Mouse (Mus musculus) left cerebral cortex, adult 8-10 months (tissue): ENCODE data around the gene Acoxl. TPM values are rescaled to one million over a fixed set of nuclear protein-coding genes. Genes with fewer than 3 reads are reported as not detected.
A peak's percentile ranks its signal among the peaks of the same experiment; 100 is the strongest.

Experiments used
- DNase-seq, 2 experiments: peaks; one replicate each; pipeline ENCODE4 v3.0.0; 2022; ENCODE audit warnings: low spot score in 2 of 2
- total RNA-seq, 4 experiments: library from RNA; stranded (reverse); gene quantifications; 2 replicates each; pipeline ENCODE4 v1.2.4; 2022

Gene Acoxl
- total RNA-seq, 4 experiments from 2014 or later: not detected

DNA sequence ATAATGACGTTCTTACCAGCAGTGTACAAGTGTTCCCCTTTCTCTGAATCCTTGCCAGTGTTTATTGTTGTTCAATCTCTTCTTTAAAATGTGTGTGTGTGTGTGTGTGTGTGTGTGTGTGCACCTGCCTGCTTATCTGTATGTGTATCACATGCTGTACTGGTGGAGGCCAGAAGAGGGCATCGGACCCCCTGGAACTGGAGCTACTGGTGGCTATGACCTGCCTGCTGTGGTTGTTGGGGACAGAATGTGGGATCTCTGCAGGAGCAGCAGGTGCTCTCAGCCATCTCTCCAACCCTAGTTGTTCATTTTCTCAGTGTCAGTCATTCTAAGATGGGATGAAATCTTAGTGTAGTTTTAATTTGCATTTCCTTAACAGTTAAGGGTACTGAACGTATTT lies 98.4 kb downstream of the Acoxl start:
- no peak for DNase-seq

DNA sequence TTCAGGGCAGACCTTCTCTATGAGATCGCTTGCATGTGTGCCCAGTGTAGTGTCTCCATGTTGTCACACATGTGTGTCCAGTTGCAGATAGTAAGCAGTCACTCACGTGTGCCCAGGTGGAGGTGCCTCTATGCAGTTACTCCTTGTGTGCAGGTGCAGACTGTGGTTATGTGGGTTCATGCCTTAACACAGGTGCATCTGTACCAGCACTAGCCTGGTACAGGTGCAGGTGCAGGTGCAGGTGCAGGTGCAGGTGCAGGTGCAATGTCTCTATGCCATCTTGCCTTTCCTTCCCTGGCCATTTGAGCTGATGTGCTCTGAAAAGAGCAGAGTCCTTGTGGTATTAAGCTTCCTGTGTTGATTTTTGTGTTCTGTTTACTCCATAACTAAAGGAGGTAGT lies 100.5 kb downstream of the Acoxl start:
- DNase-seq: no peak

DNA sequence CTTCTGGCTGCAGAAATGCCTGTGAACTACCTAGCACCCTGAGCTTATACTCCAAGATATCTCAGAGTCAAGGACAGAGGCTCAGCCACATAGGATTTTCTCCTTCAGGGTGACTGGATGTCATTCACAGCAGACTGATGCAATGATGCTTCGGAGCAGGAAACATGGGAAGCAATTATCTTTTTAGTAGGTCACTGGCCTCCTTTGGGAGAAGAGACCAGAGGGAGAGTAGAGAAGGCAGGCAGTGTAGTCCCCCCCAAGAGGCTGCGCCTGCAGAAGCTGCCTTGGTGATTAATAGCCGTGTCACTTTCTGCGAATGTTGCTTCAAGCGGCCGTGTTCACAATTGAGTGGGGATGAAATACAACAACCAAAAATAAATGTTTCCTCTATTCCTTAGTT lies 121.9 kb downstream of the Acoxl start:
- DNase-seq: peak in 1 of 2 experiments; percentile 11

DNA sequence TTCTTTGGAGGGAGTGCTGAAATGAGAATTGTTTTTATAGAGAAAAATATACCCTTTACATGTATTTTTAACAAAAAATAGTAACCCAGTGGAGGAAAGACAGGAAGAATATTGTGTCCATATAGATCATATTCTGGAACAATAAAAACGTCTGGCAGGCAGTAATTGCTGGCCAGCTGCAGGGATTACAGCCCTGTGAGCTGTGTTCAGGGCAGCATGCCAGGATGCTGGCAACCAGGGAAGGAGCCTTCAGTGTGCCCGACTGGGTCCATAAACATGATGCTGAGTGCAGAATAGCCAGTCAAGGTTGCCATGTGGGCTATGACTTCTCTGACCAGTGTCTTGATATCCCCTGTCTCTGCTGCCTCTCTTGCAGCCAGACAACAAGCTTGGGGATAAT lies 122.5 kb downstream of the Acoxl start:
- DNase-seq: peak; percentile 19 to 36

DNA sequence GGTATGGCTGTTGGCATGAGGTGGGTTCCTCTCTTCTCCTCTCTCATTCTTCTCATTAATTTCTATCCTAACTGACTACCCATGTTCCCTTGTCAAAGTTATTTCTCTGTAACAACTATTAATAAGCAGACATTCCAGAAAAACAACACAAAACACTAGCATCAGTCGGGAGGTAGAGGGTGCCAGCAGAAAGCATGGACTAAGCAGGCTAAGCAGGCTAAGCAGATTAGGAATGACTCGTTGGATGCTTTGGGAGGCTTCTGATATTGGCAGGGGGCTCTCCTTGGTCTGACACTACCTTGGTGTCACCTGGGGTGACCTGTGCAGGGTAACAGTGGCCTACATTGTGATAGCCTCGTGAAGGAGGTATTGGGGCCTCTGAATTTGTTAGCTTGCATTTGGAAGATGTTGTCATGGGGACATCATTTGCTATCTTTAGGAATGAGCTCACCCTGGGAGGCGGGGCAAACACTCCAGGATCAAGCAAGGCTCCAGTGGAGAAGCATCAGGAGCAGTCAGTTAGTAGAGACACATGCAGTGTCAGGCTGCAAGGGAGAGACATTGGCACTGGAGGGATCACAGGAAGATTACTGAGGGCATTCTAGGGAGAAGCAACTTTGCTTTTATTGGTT lies 123.2 kb downstream of the Acoxl start:
- peak in 1 of 2 experiments; percentile 68 for DNase-seq

DNA sequence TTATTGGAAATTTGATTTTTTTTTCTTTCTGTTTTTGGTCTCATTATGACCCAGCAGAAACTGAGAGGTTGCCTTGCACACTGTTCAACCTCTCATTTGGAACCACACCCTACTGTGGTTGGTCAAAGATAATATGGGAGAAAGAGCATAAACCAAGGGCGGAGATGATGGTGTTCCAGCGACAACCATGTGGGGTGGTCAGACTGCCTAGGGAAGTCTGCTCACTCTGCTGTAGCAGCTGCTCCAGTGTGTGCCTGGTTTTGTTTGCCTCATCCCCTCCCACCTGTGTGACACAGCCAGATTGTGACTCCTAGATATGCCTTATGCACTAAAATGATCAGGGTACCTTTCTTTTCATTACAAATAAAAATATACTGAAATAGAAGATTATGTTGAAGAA lies 130.3 kb downstream of the Acoxl start:
- DNase-seq: no peak

DNA sequence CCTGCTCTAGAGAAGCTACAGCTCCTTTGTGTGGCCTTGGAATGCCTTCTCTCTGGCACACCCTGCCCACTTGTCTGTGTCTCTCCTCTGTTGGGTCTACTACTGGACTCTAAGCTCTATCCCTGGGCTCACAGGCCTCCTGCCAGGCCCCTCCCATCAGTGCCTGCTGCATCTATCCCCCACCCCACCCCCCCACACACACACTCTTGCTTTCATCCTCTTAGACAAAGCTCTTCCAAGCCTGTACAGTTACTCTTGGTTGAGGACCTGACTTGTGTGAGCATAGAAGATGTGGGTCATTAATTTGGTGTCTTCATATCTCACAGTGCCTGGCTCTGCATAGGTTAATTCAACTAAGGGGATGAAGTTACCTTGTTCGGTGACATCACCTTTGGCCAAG lies 137.6 kb downstream of the Acoxl start:
- no peak for DNase-seq

DNA sequence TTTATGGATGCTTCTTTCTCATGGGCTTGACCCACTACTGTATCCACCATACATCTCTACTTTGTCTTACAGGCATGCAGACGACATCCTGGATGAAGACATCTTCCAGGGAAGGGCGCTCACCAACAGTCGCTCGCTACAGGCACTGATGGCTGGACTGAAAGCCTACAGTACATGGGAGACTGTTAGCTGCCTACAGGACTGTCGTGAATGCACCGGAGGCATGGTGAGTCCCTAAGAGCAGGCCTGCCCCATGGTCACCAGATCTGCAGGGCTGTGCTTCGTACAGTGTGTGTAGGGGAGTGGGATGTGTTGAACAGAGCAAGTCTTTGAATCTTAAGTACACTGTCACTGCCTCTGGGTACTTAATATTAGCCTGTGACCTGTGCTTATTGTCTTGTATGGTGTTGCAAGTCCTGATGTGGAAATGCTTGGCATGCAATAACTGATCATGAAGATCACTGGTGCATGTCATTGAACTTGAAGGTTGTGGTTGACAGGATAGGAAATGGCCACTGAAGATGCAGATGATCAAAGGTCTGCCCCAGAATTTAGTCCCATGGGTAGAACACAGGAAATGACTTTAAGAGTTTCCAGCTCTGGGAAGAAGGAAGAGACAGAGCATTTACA lies 140.0 kb downstream of the Acoxl start:
- no peak for DNase-seq

DNA sequence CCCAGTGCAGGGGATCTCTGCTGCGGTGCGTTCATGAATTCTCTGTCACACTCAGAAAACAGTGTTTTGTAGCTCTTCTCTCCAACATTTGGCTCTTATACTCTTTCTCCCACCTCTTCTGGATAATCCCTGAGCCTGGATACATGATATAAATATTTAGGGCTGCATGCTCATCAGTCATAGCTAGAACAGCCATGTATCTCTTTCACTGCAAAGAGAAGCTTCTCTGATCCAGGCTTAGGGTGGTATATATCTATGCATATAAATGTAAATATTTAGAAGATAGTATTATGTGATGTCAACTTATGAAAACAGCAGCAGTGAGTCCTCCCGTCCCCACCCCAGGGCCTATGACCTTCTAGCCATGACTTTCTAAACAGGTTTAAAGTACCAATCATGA lies 143.9 kb downstream of the Acoxl start:
- no peak for DNase-seq

DNA sequence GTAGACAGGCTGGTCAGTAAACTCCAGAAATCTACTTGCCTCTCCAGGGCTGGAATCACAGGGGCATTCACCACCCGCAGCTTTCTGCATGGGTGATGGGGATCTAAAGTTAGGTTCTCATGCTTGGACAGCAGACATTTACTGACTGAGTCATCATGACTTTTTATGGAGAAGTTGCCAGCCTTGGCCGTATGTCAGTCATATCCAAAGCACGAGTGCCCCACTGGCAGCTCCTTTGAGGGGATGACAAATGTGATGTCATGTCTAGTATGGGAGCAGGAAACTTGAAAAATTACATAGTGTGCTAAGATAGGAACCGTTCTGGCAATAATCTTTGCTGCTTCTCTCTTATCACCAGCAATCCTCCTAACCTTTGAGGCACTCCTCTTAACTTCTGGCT lies 144.6 kb downstream of the Acoxl start:
- DNase-seq: no peak

DNA sequence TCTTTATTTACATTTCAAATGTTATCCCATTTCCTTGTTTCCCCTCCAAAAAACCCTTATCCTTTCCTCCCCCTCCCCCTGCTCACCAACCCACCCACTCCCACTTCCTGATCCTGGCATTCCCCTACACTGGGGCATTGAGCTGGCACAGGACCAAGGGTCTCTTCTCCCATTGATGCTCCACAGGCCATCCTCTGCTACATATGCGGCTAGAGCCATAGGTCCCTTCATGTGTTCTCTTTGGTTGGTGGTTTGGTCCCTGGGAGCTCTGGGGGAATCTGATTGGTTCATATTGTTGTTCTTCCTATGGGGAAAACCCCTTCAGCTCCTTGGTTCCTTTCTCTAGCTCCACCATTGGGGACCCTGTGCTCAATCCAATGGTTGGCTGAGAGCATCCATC lies 145.3 kb downstream of the Acoxl start:
- no peak for DNase-seq

DNA sequence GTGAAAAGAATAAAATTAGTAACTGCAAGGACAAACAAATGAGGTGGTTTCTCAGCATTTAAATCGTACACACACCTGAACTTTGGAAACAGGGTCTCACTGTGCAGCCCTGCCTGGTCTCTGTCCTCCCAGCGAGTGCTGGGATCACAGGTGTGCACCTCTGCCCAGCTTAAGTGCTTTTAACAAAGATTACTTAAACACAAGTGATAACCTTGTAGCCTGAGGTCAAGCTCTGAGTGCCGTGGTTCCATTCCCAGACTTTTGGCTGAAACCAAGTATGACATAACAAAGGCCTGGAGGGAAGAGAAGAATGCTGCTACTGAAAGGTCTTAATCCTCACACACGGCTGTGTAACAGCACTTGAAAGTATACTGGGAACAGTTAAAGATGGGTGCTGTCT lies 149.0 kb downstream of the Acoxl start:
- DNase-seq: no peak

DNA sequence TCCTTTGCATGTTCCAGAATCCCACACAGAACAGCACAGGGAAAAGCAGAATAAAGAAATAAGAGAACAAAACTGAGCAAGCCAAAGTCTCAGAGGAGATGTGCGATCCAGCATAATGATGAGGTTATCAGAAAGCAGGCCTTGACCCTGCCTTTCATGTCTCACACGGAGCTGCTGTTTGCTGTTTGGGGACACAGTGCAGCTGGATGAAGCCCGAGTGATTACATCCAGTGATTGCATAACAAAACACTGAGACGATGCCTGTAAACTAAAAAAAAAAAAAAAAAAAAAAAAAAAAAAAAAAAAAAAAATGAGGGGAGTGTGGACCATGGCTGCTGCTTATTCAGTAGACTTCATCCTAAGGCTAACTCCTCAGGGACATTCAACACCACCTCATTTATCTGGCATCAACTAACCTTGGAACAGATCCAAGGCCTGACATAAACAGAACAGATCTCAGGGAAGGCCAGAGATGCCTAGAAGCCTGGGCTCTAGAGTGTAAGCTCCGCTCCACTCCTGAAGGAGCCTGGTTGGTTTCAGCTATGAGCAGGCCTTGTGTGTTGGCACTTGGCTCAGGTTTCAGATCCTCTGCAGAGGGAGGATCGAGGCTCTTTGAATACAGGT lies 152.3 kb downstream of the Acoxl start:
- DNase-seq: no peak

DNA sequence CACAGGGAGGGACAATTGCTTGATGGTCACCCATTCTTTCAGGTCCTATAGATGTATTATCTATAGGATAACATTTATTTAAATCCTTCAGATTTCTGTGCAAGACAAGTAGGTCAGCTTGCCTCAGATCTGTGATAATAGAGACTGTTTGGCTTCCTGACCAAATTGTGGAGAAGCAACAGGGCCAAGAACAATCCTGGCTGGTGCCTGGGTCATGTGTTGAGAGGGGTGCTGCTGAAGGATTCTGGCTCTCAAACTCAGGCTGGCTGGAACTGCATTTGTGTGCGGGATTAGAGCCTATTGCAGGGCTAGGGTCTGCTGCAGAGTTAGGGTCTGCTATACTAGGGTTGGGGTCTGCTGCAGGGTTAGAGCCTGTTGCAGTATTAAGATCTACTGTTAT lies 153.0 kb downstream of the Acoxl start:
- no peak for DNase-seq

DNA sequence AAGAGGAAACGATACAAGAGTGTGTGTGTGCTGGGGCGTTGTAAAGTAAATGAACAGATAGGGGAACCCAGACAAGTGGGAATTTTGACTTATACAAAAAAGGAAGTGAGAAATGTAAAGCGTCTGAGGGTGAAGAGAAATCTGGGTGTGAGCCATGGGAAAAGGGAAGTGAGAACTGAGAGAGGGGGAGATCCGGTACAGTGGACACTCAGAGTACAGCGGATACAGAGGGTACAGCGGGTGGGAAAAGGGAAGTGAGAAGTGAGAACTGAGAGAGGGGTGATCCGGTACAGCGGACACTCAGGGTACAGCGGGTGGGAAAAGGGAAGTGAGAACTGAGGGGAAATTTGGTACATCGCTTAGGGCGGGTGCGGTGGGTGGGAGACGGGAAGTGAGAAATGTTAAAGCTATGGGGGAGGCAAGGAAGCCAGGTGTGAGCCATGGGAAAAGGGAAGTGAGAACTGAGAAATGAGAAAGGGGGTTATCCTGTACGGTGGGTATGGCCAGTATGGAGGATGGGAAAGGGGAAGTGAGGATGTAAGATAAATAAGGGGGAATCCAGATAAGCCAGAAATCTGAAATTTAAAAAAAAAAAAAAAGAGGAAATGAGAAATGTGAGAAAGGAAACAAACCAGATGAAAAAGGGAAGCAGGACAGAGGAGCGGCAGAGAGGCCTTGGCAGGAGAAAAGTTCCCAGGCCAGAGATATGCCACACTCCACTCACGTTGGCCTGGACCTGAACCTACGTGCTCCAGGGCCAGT lies 170.2 kb downstream of the Acoxl start:
- no peak for DNase-seq

DNA sequence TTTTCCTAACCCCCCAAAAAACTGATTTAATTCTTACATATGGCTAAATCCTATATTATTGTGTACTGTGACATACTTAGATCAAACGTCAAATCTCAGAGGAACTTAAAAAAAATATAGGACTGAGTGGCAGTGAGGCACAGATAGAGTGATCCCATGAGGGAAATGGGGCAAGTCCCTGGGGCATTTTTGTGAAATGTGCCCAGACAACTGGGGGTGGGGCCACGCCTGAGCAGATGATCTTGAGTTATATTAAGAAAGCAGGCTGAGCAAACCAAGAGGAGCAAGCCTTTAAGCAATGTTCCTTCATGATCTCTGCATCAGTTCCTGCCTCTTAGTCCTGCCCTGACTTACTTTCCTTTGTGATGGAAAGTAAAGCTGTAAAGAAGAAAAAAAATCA lies 175.9 kb downstream of the Acoxl start:
- DNase-seq: no peak

DNA sequence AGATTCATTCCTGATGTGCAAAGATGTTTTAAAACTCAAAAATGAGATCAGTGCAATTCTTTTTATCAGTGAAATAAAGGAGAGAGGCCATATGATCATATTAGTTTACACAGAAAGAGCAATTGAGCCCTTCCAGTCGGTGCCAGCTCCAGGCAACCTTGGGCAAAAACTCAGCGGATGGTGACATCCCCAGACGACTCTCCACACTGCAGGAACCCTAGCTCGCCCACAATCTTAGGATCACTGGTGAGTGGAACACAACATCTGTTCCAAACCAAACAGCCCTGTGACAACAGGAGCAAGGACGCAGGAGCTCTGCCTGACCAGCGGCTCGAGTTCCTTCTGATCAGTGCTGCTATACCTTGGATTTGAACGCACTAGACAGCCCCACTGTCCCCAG lies 176.9 kb downstream of the Acoxl start:
- no peak for DNase-seq

DNA sequence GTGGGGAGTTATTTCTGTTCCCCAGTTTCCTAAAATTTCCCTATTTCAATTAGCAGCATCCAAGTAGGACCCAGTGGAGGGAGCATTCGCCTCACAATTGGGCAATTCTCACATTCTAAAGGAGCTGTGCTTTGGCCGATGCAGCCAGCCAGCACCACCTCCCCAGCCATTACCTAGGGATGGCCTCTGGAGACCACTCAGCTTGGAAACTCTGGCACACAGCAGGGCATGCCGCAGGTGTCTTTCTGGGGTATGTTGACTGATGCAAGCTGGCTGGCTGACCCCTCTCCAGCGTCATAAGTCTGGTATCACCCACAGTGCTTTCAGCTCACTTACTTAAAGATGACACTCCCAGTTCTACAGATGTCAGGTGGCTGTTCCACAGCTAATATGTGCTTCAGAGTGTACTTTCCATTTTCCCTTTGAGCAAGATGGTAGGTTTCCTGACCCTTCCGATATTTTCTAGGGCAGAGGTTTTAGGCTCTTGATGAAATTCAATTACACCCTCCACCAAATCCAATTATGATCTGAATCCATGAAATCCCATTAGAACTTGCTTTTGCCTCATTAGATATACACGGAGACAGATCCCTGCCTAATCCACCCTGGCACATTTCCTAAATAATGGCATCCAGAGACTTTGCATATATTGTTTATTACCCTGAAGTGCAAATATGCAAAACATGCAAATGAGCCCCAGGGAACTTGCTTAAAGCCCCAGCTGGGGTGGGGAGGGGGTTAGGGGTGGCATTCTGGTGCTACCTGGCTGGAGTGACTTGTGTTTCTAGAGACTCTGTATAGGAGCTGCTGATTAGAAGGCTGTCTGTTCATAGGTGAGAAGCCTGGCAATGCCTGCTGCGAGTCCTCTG lies 181.6 kb downstream of the Acoxl start:
- no peak for DNase-seq

DNA sequence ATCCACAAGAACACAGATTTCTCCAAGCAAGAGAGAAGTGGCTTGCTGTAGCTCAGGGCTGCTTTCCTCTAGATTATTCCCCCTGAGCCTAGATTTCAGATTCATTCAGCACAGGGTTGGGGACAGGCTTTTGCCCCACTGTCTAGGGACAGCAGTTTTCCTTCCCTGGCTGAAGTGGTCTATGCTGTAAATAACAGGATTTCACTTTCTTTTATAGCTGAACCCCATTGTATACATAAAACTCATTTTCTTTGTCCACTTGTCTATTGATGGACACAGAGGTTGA lies 182.2 kb downstream of the Acoxl start:
- DNase-seq: no peak

DNA sequence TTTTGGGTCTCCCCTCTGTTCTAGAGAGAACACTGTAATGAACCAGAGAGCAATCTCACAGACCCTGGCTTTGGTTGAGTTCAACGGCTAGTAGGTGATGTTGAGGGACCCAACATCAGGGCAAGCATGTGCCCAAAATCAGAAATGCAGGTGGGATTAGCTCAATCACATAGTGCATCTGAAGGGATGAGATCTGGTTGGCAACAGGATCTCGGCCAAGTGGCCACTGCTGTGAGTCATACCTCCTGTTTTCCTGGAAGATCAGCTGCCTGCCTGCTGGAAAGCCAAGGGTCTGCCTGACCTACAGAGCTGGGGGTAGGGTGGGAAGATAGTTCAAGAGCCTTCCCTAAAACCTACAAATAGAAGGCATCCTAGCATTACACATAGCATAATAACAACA lies 185.2 kb downstream of the Acoxl start:
- no peak for DNase-seq

DNA sequence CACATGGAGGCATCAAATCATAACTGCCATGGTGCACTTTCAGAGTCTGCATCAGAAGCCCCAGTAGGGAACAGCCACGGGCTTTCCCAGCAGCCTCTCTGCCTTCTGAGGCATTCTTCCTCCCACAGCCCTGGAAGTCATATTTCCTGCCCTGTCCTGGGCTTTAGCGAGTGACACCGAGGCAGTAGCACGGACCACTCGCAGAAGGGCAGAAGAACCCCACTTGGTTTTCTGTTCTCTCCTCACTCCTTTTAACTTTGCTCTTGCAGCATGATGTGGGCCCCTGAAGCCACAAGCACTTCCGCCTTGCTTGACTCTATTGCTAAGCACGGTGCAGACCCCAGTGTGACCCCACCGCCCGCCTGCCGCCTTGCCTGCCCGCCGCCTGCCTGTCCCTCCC lies 189.0 kb downstream of the Acoxl start:
- DNase-seq: no peak

DNA sequence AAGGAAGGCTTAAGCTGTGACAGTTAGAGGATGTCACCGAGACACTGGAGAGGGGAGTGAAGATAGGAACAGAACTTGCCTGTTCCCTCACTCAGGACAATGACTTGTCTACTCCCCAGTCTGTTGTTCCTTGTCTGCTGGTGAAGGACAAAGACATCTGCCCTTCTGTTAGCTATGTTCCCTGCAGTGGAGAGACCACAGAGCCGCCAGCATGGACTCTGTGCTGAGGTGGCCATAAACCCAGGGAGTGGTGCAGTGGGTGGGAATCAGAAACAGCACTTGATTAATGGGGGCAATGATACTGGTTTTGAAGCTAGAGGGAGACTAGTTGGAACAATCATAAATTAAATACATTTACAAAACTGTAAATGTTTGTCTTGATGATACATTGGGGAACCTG lies 191.3 kb downstream of the Acoxl start:
- no peak for DNase-seq
